Mouse (Mus musculus) hindbrain, embryonic 10.5 days (tissue): ENCODE data around the gene Pip4p1. TPM values are rescaled to one million over a fixed set of nuclear protein-coding genes. Genes with fewer than 3 reads are reported as not detected.
"Not testable (repeated sequence)": the region's sequence is repeated elsewhere in the genome, so short reads cannot be mapped to it uniquely, and the experiment has no call there.

Source experiments
- DNase-seq: peaks from one replicate; pipeline ENCODE4 v3.0.0-alpha.2; 2017; ENCODE audit warnings: low spot score
- H3K27ac ChIP-seq: fragments of 300-500 bp; sonication (generic); 2 replicates; pipeline ENCODE4 v1.5.1; 2016; ENCODE audit warnings: mild to moderate bottlenecking, moderate library complexity
- H3K27me3 ChIP-seq: fragments of 300-500 bp; sonication (generic); 2 replicates; pipeline ENCODE4 v1.6.1; 2016; ENCODE audit warnings: mild to moderate bottlenecking; ENCODE audit not compliant: poor library complexity, insufficient read depth, severe bottlenecking
- H3K36me3 ChIP-seq: fragments of 300-500 bp; sonication (generic); 2 replicates; pipeline ENCODE4 v1.6.1; 2016; ENCODE audit warnings: mild to moderate bottlenecking, moderate library complexity
- H3K4me1 ChIP-seq: fragments of 300-500 bp; sonication (generic); replicated peaks from 2 replicates; pipeline ENCODE4 v1.6.1; 2016; ENCODE audit warnings: mild to moderate bottlenecking
- H3K4me3 ChIP-seq: fragments of 300-500 bp; sonication (generic); 2 replicates; pipeline ENCODE4 v1.5.1; 2016; ENCODE audit warnings: mild to moderate bottlenecking, moderate library complexity
- H3K9me3 ChIP-seq: fragments of 300-500 bp; sonication (generic); 2 replicates; pipeline ENCODE4 v1.6.1; 2016; ENCODE audit warnings: mild to moderate bottlenecking, moderate library complexity
- WGBS: fragments of 180-500 bp; shearing (Covaris S2); methylation state at CpG from one replicate; pipeline ENCODE4 v1.1.7; 2016; 5-methylcytosine and 5-hydroxymethylcytosine counted together
- polyA plus RNA-seq: library from polyadenylated mRNA; unstranded; fragments of >200 nt; fragmentation: Nextera tagmentation; extraction: Ambion mirVana; gene quantifications from 2 replicates; pipeline ENCODE4 v1.2.1, GENCODE M21; 2016

Pip4p1 gene
- polyA plus RNA-seq, 1 experiment from 2014 or later: 63.9 TPM

DNA sequence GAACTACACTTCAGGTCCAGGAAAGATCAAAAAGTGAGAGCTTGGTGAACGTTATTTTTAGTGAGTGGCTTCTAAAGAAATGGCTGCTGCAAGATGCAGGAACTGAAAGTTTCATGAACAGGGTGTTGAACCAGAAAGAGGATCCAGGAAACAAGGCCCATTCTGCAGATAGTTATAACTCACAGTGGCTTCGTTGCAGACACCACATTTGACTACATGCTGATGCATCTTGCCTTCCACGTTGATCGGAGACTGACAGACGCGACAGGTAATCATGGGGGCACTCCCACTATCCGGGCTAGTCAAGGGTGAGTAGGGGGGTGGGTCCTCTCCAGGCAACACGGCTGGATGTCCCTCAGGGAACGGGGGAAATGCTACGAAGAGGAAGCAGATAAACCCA, 705 bp downstream of the Pip4p1 start:
- H3K4me1 ChIP-seq: peaks cover 39% of the 10 kb centered on the region
- H3K9me3 ChIP-seq: no peaks in the 10 kb centered on the region
- no peak for DNase-seq
- peak overlapping the region; percentile 95 for H3K27ac ChIP-seq
- peaks cover 40% of the 10 kb centered on the region for H3K36me3 ChIP-seq
- 26% methylated on average over 10 of the region's 10 CpGs for WGBS
- no peaks in the 10 kb centered on the region for H3K27me3 ChIP-seq
- H3K4me3 ChIP-seq: peak overlapping the region; percentile 89

- Histone ChIP-seq H3K27me3 (no peaks in the 10 kb centered on the region), H3K4me1 (peaks cover 46% of the 10 kb centered on the region), H3K27ac (no peak overlapping the region), H3K4me3 (no peak overlapping the region), H3K36me3 (peaks cover 40% of the 10 kb centered on the region), H3K9me3 (no peaks in the 10 kb centered on the region)
- no peak for DNase-seq
- WGBS: 79% methylated on average over 3 of the region's 3 CpGs
Observed at GRCm38 (mm10) chr14:50927366-50927765, 3.3 kb downstream of the Pip4p1 start.

GRCm38 (mm10) chr14:50925111-50925920, 5.3 kb downstream of the Pip4p1 start:
- Histone ChIP-seq H3K4me3 (peak overlapping the region; percentile 84), H3K27ac (peak overlapping the region; percentile 96), H3K36me3 (peaks cover 45% of the 10 kb centered on the region), H3K27me3 (no peaks in the 10 kb centered on the region), H3K9me3 (no peaks in the 10 kb centered on the region), H3K4me1 (peaks cover 36% of the 10 kb centered on the region)
- WGBS: 2% methylated on average over 38 of the region's 38 CpGs
- DNase-seq: peak; percentile 29

GRCm38 (mm10) chr14:50924281-50925064, 6.2 kb downstream of the Pip4p1 start, which contains the start of the genes Osgep and Apex1:
TSS of gene Osgep (minus strand) at chr14:50924893.
TSS of gene Apex1 (plus strand) at chr14:50924968.
- Histone ChIP-seq H3K27me3 (no peaks in the 10 kb centered on the region), H3K4me1 (peaks cover 28% of the 10 kb centered on the region), H3K27ac (peak within 1 kb of the TSS; percentile 96), H3K9me3 (no peaks in the 10 kb centered on the region), H3K36me3 (peaks cover 52% of the 10 kb centered on the region), H3K4me3 (peak within 1 kb of the TSS; percentile 84)
- under 1% methylated on average over 57 of the region's 57 CpGs for WGBS
- DNase-seq: peak; percentile 97

DNA sequence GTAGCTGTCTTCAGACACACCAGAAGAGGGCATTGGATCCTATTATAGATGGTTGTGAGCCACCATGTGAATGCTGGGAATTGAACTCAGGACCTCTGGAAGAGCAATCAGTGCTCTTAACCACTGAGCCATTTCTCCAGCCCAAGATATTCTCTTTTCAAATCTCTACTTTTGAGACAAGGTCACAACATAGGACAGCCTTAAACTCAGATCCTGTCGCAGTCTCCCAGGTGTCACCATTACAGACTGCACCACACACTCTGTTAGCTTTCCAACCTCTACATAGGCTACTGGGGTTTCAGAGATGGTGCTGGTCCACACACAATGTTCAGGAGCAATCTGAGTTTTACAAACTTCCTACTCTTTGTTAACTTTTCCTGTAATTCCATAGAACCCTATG, 7.2 kb downstream of the Pip4p1 start:
- not testable (repeated sequence) for H3K27ac ChIP-seq, H3K27me3 ChIP-seq, DNase-seq, H3K9me3 ChIP-seq
- peaks cover 27% of the 10 kb centered on the region for H3K4me1 ChIP-seq
- H3K36me3 ChIP-seq: peaks cover 52% of the 10 kb centered on the region
- peak overlapping the region; percentile 84 for H3K4me3 ChIP-seq
- WGBS: 78% methylated on average over 1 of the region's 1 CpGs

GRCm38 (mm10) chr14:50911356-50911755, 19.3 kb downstream of the Pip4p1 start:
- Histone ChIP-seq H3K36me3 (peaks cover 55% of the 10 kb centered on the region), H3K9me3 (no peaks in the 10 kb centered on the region), H3K4me1 (no peaks in the 10 kb centered on the region), H3K27ac (no peak overlapping the region), H3K27me3 (no peaks in the 10 kb centered on the region), H3K4me3 (no peak overlapping the region)
- 59% methylated on average over 3 of the region's 3 CpGs for WGBS
- DNase-seq: no peak

DNA sequence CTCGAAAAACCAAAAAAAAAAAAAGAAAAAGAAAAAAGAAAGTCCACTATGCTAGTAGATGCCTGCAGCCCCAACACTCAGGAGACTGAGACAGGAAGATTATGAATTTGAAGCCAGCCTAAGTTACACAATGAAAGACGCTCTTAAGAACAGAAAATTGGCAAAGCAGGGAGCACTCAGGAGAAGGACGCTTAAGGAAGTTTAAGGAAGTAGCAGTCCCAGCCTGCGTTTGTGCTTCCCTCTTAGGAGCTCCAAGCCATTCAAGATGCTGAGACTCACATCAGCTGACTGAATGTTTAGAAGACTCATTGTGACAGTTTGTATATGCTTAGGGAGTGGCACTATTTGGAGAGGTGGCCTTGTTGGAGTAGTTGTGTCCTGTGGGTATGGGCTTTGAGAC, 22.5 kb downstream of the Pip4p1 start:
- DNase-seq: no peak
- no peak overlapping the region for H3K4me3 ChIP-seq
- H3K27me3 ChIP-seq: no peaks in the 10 kb centered on the region
- H3K9me3 ChIP-seq: no peaks in the 10 kb centered on the region
- WGBS: 86% methylated on average over 4 of the region's 4 CpGs
- H3K36me3 ChIP-seq: peaks cover 25% of the 10 kb centered on the region
- H3K4me1 ChIP-seq: peaks cover 6% of the 10 kb centered on the region; the same call in 1 of the 2 replicates
- H3K27ac ChIP-seq: no peak overlapping the region

- DNase-seq, H3K27ac ChIP-seq, H3K4me1 ChIP-seq, H3K36me3 ChIP-seq, H3K4me3 ChIP-seq, H3K9me3 ChIP-seq, H3K27me3 ChIP-seq: not testable (repeated sequence)
Observed at GRCm38 (mm10) chr14:50905327-50905726, 25.3 kb downstream of the Pip4p1 start.

GRCm38 (mm10) chr14:50904828-50905129, 25.9 kb downstream of the Pip4p1 start:
- 80% methylated on average over 4 of the region's 4 CpGs for WGBS
- no peak for DNase-seq

GRCm38 (mm10) chr14:50903973-50904827, 26.5 kb downstream of the Pip4p1 start:
- WGBS: 2% methylated on average over 26 of the region's 26 CpGs

More at GRCm38 (mm10) chr14:50904828-50905129, 25.9 kb downstream of the Pip4p1 start:
- no peaks in the 10 kb centered on the region for H3K36me3 ChIP-seq
- no peaks in the 10 kb centered on the region for H3K9me3 ChIP-seq
- no peak overlapping the region for H3K27ac ChIP-seq
- H3K27me3 ChIP-seq: no peaks in the 10 kb centered on the region
- peaks cover 6% of the 10 kb centered on the region; the same call in 1 of the 2 replicates for H3K4me1 ChIP-seq
- no peak overlapping the region for H3K4me3 ChIP-seq

DNA sequence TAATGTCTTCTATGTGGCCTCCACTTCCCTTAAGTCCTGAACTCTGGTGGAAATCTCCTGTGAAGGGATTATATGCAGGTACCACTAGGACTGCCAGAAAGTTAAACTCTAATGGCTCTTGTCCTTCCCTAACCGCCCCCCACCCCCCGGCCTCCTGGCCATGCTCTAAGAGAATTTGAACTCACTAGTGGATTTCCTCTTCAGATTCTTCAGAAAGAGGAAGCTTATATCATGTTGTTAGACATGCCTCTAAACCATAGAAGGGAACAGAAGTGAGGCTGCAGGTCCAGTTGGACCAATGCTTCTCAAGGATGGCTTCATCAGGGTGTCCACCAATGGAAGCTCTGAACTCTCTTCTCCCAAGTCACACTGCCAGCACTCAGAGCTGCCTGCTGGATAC, 32.7 kb downstream of the Pip4p1 start:
- Histone ChIP-seq H3K4me1 (peaks cover 16% of the 10 kb centered on the region), H3K27me3 (peaks cover 30% of the 10 kb centered on the region)
- WGBS: 94% methylated on average over 2 of the region's 2 CpGs
- DNase-seq, H3K36me3 ChIP-seq, H3K9me3 ChIP-seq, H3K27ac ChIP-seq, H3K4me3 ChIP-seq: not testable (repeated sequence)

More at GRCm38 (mm10) chr14:50903973-50904827, 26.5 kb downstream of the Pip4p1 start:
- DNase-seq: peak; percentile 66
- no peaks in the 10 kb centered on the region for H3K36me3 ChIP-seq
- H3K9me3 ChIP-seq: no peaks in the 10 kb centered on the region
- H3K4me3 ChIP-seq: peak overlapping the region; percentile 58
- H3K27ac ChIP-seq: peak overlapping the region; percentile 77
- no peaks in the 10 kb centered on the region for H3K27me3 ChIP-seq
- peaks cover 6% of the 10 kb centered on the region; the same call in 1 of the 2 replicates for H3K4me1 ChIP-seq

DNA sequence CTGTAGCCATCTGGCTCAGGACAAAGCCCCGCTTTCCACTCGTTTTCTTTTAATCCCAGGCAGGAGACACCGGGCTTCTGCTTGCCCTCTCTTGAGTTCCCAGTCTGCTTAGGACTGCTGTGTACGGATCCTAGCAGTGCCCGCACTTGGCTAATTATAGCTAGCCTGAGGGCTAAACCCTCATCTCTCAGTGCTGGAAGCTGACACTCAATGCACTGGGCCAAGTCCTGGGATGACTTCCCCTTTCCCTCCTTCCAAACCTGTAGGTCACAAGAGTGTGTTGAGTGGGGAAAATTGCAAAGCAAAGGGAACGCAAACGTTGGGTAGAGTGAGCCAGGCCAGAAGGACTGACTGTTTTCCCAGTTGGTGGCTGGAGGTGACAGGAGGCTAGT, 33.3 kb downstream of the Pip4p1 start, which contains the start of gene Klhl33:
Gene Klhl33 (minus strand): TSS at position 134 of the 392 bp plus-strand sequence.
- 54% methylated on average over 7 of the region's 7 CpGs for WGBS
- DNase-seq: peak; percentile 3
- Histone ChIP-seq H3K27me3 (peaks cover 30% of the 10 kb centered on the region), H3K36me3 (no peaks in the 10 kb centered on the region), H3K9me3 (no peaks in the 10 kb centered on the region), H3K4me3 (peak within 1 kb of the TSS; percentile 58), H3K27ac (peak within 1 kb of the TSS; percentile 75; the same call in 1 of the 2 replicates), H3K4me1 (peaks cover 16% of the 10 kb centered on the region)
